Mouse (Mus musculus): ENCODE data around the gene Wdr89. TPM values are rescaled to one million over a fixed set of nuclear protein-coding genes. Genes with fewer than 3 reads are reported as not detected.

Wdr89 gene
- polyA plus RNA-seq, 1 experiment from 2014 or later = 7.0 TPM

DNA sequence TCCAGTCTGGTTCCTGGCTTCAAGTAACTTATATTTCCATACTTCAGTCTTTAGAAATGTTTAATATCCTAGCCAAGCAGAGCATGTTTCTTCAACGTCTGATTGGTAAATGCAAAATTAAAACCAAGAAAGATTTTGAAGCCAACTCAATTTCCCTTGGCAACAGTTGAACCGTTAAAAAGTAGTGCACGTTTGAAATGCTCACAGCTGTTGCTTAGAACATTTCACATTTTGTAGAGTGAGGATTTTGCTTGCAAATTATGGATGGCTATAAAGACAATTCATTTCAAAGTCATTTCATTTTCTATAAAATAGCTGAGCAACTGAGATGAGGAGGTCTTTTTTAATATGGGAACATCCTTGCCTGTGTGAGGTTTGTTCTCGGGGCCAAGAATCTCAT is 71.6 kb downstream of the Wdr89 start:
- H3K4me3 ChIP-seq = no peak overlapping the region
- 86% methylated on average over 4 of the region's 4 CpGs for WGBS
- H3K27ac ChIP-seq = no peak overlapping the region
- no peaks in the 10 kb centered on the region for H3K9me3 ChIP-seq
- peaks cover 16% of the 10 kb centered on the region for H3K4me1 ChIP-seq
- no peaks in the 10 kb centered on the region for H3K27me3 ChIP-seq (replicated peaks)
- no peak for ATAC-seq (ENCODE audit: low FRiP score, low read depth)
- peaks cover 4% of the 10 kb centered on the region for H3K36me3 ChIP-seq
- H3K4me2 ChIP-seq (replicated peaks) = no peak overlapping the region
- H3K9ac ChIP-seq = no peak overlapping the region

DNA sequence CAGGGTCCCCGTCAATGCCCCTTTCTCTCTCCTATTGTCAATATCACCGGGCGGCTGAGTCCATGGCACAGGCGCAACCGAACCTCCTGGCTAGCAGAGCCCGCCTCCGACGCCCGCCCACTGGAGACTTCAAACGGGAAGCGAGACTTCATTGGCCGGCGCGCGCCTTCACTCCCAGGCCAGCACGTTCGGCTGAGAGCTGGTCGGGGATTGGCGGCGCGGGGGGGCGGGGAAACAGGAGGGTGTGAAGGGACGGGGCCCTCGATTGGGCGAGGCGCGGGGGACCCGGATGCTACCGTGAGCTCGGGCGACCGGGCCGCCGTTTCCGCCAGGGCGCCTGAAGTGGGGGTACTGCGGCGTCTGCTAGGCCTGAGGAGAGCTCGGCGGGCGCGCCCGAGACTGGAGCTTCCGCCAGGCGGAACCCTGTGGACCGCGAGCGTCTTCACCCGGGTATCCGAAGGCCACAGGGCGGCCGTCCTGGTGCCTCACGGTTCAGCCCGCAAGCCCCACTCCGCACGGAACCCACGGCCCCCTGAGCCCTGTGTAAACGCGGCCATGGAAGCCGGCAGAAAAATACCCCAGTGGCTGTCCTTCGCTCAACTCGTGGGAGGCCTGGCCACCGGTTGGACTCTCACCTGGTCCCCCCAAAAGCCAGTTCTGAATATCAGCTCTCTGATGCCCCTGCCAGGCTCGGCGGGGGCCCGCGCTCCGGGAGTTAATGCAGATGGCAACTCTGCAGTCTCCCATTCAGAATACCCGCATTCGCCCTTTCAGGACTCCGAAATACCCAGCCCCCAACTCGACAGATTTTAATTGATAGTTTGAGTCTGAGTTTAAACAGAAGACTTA is 73.0 kb downstream of the Wdr89 start, which contains the start of gene Ppp2r5e:
Ppp2r5e (minus strand) TSS at position 92 of the 849 bp plus-strand sequence.
- WGBS = under 1% methylated on average over 72 of the region's 72 CpGs
- H3K9ac ChIP-seq = peak within 1 kb of the TSS; percentile 93
- peak within 1 kb of the TSS; percentile 87 for H3K4me3 ChIP-seq
- peaks cover 12% of the 10 kb centered on the region for H3K36me3 ChIP-seq
- H3K4me1 ChIP-seq = peaks cover 16% of the 10 kb centered on the region
- H3K27me3 ChIP-seq (replicated peaks) = no peaks in the 10 kb centered on the region
- no peaks in the 10 kb centered on the region for H3K9me3 ChIP-seq
- H3K27ac ChIP-seq = peak within 1 kb of the TSS; percentile 95
- H3K4me2 ChIP-seq (replicated peaks) = peak within 1 kb of the TSS; percentile 87
- peak; percentile 99 for ATAC-seq (ENCODE audit: low FRiP score, low read depth)

DNA sequence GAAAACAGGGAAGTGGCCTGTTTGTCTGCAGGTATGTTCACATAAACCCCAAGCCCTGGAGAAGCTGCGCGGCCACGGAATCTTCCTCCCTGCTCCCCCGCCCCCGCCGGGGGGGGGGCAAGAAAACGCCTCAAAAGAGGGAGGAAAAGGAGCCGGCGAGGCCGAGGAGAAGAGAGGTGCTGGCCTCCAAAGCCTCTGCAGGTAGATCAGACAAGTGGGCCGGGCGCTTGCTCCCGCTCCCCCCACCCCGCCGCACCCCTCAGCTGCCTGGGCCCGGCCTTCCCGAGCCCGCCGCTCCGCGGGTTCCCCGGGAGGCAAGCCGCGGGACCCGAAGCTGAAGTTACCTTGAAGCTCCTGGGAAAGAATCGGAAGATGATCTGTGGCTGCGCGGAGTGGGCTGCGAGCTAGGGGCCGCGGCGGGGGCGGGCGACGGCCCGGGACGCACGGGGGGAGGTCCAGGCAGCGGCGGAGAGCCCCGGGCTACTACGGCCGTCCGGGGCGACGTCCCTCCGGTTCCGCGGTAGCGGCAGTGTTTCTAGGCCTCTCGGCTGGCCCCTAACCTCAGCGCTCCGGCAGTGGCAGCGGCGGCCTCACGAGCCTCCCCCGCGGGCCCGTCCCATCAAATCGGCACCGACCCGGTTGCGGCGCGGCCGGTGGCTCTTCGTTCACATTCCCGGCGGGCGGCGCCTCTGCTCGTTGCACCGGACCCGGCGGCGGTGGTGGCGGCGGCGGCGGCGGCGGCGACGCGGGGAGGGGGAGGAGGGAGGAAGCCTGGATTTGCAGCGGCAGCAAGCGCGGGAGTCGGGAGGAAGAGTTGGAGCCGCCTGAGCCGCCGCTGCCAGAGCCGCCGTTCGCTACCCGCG is 73.8 kb downstream of the Wdr89 start:
- peak overlapping the region; percentile 87 for H3K4me2 ChIP-seq (replicated peaks)
- H3K4me1 ChIP-seq = peaks cover 16% of the 10 kb centered on the region
- peak overlapping the region; percentile 93 for H3K9ac ChIP-seq
- peak overlapping the region; percentile 87 for H3K4me3 ChIP-seq
- H3K27ac ChIP-seq = peak overlapping the region; percentile 95
- H3K27me3 ChIP-seq (replicated peaks) = no peaks in the 10 kb centered on the region
- peaks cover 18% of the 10 kb centered on the region for H3K36me3 ChIP-seq
- H3K9me3 ChIP-seq = no peaks in the 10 kb centered on the region
- under 1% methylated on average over 87 of the region's 97 CpGs for WGBS
- ATAC-seq (ENCODE audit: low FRiP score, low read depth) = peak; percentile 59

DNA sequence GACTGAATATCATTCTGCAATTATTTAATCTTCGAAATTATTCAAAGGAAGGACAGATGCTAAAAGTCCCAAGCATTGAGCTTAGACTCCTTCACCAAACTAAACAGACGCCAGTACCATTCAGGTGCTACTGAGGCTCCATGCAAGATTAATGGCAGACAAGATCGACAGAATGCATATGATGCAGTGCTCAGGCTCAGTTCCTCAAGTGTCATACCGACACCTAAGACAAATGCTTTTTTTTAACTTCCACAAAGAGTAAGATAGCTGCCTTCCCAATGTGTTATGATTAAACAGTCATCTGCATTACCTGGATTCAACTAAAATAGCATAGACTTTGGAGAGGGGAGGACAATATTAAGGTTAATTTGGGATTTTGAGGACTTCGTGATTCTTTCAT is 74.9 kb downstream of the Wdr89 start:
- peaks cover 29% of the 10 kb centered on the region for H3K36me3 ChIP-seq
- 41% methylated on average over 5 of the region's 5 CpGs for WGBS
- H3K27me3 ChIP-seq (replicated peaks) = no peaks in the 10 kb centered on the region
- peak overlapping the region; percentile 5; the same call in 1 of the 2 replicates for H3K4me3 ChIP-seq
- H3K4me2 ChIP-seq (replicated peaks) = peak overlapping the region; percentile 87
- H3K27ac ChIP-seq = no peak overlapping the region
- H3K9me3 ChIP-seq = no peaks in the 10 kb centered on the region
- H3K9ac ChIP-seq = peak overlapping the region; percentile 93; the same call in 1 of the 2 replicates
- no peak for ATAC-seq (ENCODE audit: low FRiP score, low read depth)
- peaks cover 16% of the 10 kb centered on the region for H3K4me1 ChIP-seq

DNA sequence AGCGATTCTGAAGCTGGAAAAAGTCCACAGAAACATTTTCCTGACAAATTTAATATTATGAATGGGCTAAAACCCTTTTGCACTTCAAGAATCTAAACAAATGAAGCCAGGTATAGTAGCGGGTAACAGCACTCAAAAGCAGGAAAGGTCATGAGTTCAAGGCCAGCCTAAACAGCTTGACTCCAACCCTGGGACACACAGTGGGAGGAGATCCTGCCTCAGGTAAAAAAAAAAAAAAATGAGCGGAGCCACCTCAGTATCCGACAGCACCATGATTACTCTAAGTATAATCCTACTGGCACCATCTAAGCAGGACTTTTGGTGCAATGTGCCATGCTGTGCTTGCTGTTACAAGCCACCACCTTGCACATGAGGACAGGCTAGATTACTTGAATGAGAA is 75.5 kb downstream of the Wdr89 start:
- H3K9ac ChIP-seq = no peak overlapping the region

DNA sequence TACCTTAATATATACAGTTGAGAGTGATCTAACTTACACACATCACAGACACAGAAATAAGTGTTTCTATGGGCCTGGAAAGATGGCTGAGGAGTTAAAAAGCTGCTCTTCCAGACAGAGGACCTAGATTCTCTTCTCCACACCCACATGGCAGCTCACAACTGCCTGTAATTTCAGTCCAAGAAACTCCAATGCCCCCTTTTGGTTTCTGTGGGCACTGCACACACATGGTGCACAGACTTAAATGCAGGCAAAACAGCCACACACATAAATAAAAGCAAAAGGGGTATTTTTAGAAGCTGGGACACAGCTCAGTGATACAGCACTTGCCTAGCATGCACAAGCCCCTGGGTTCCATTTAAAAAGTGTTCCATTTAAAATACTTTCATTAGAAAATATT is 81.8 kb downstream of the Wdr89 start:
- H3K4me3 ChIP-seq = no peak overlapping the region
- no peak overlapping the region for H3K9ac ChIP-seq
- H3K4me2 ChIP-seq (replicated peaks) = no peak overlapping the region
- H3K4me1 ChIP-seq = no peaks in the 10 kb centered on the region
- H3K27ac ChIP-seq = no peak overlapping the region
- no peaks in the 10 kb centered on the region for H3K9me3 ChIP-seq
- H3K27me3 ChIP-seq (replicated peaks) = no peaks in the 10 kb centered on the region
- ATAC-seq (ENCODE audit: low FRiP score, low read depth) = no peak
- H3K36me3 ChIP-seq = peaks cover 53% of the 10 kb centered on the region

More for the DNA sequence above, 75.5 kb downstream of the Wdr89 start:
- Histone ChIP-seq H3K4me1 (peaks cover 16% of the 10 kb centered on the region), H3K9me3 (no peaks in the 10 kb centered on the region), H3K27me3 (replicated peaks) (no peaks in the 10 kb centered on the region), H3K27ac (no peak overlapping the region), H3K4me2 (replicated peaks) (peak overlapping the region; percentile 87), H3K4me3 (no peak overlapping the region), H3K36me3 (peaks cover 34% of the 10 kb centered on the region)
- ATAC-seq (ENCODE audit: low FRiP score, low read depth) = no peak
- 81% methylated on average over 4 of the region's 4 CpGs for WGBS

DNA sequence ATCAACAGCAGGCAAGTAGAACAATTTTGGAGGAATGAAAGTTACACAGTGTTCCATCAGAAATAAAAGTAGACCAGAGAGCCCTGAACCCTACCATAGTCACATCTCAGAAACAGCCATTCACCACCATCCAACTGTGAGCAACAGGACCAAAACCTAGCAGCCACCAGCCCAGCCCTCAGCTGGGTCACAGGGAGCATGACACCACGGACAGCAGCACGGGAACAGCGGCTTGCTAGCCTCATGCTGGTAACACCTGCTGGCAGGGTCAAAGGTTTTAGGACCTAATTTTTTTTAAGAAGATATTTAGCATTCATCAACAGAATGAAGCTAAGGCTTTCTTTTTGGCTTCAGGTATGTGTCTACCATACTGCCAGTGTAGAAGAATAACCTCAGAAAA is 85.6 kb downstream of the Wdr89 start:
- no peak overlapping the region for H3K4me3 ChIP-seq
- H3K27me3 ChIP-seq (replicated peaks) = no peaks in the 10 kb centered on the region
- H3K9me3 ChIP-seq = no peaks in the 10 kb centered on the region
- no peak overlapping the region for H3K27ac ChIP-seq
- no peak for ATAC-seq (ENCODE audit: low FRiP score, low read depth)
- no peaks in the 10 kb centered on the region for H3K4me1 ChIP-seq
- peaks cover 29% of the 10 kb centered on the region for H3K36me3 ChIP-seq
- H3K9ac ChIP-seq = no peak overlapping the region
- no peak overlapping the region for H3K4me2 ChIP-seq (replicated peaks)
- 80% methylated on average over 3 of the region's 3 CpGs for WGBS

Other genes with a start within 250 kb of the Wdr89 start
- 21.3 and 23.6 TPM in 2 replicates for gene Ppp2r5e, start 73.3 kb downstream of the Wdr89 start, polyA plus RNA-seq (2016; fragmentation: Nextera tagmentation; extraction: Ambion mirVana)
- 8.3 and 8.6 TPM in 2 replicates for gene Sgpp1, start 66.2 kb upstream of the Wdr89 start, polyA plus RNA-seq (2016; fragmentation: Nextera tagmentation; extraction: Ambion mirVana)
- 69.4 and 83.0 TPM in 2 replicates for gene Syne2, start 148.6 kb upstream of the Wdr89 start, polyA plus RNA-seq (2016; fragmentation: Nextera tagmentation; extraction: Ambion mirVana)

All from neural tube, embryonic 12.5 days (tissue).